Mouse (Mus musculus): Measurements from ENCODE around the gene Gm47189.
"Not testable (repeated sequence)": the region's sequence is repeated elsewhere in the genome, so short reads cannot be mapped to it uniquely, and the experiment has no call there.

The Gm47189 gene

DNA sequence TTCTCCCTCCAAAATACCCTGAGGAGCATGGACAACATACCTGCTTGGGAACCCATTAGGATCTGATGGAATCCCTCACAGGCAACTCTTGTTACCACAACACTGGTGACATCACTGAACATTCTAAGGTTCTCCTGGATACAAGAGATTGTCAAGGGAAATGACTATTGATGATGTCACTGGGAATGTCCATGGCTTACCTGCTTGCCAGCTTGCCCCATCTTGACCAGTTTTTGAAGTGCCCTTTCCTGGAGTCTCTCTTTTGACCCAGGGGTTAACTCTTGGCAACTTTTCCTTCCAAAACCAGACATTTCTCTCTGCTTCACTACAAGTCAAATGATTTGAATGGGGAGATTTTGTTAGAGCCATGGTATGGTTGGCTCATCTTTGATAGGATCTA lies at the start of gene Gm47189:
TSS of gene Gm47189 (minus strand) at position 101 of the 400 bp plus-strand sequence.
- DNase-seq (ENCODE audit: low spot score), result not testable (repeated sequence)

- DNase-seq (ENCODE audit: low spot score), result not testable (repeated sequence)
Measured at GRCm38 (mm10) chr14:41755931-41756330, 16.3 kb downstream of the Gm47189 start.

DNA sequence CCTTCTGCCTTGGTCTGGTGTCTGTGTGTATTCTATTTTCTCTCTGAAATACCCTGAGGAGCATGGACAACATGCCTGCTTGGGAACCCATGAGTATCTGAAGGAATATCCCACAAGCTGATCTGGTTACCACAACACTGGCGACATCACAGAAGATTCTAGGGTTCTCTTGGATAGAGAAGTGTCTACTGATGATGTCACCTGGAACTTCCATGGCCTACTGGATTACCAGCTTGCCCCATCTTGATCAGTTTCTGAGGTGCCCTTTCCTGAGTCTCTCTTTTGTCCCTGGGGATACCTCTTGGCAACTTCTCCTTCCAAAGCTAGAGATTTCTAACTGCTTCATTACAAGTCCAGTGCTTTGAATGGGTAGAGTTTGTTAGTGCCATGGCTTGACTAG lies 21.7 kb downstream of the Gm47189 start, which contains the start of gene Gm7929:
TSS of gene Gm7929 (minus strand) at position 101 of the 400 bp plus-strand sequence.
- not testable (repeated sequence) for DNase-seq (ENCODE audit: low spot score)

GRCm38 (mm10) chr14:41723437-41723836 lies 48.8 kb downstream of the Gm47189 start:
- DNase-seq (ENCODE audit: low spot score), result not testable (repeated sequence)

- not testable (repeated sequence) for DNase-seq (ENCODE audit: low spot score)
Measured at GRCm38 (mm10) chr14:41717180-41717579, 55.1 kb downstream of the Gm47189 start.
